Mouse (Mus musculus) erythroid progenitor cell, adult 5-6 weeks (primary cell): ENCODE data around the gene Kmt5a. TPM values are rescaled to one million over a fixed set of nuclear protein-coding genes. Genes with fewer than 3 reads are reported as not detected.
"Not testable (repeated sequence)": the region's sequence is repeated elsewhere in the genome, so short reads cannot be mapped to it uniquely, and the experiment has no call there.

ENCODE experiments used
- ATAC-seq: replicated peaks from 2 replicates; pipeline ENCODE4 v1.8.0; 2016; ENCODE audit warnings: moderate number of reproducible peaks, mild to moderate bottlenecking, moderate TSS enrichment, inconsistent platforms; ENCODE audit not compliant: poor library complexity, low FRiP score, severe bottlenecking
- total RNA-seq, 2 experiments: library from RNA; stranded (forward) in 1 of 2; stranded (reverse) in 1 of 2; fragments of 150-400 nt in 1 of 2; fragments of 186-747, 209-891 nt in 1 of 2; gene quantifications; 2 replicates each; pipeline versions ENCODE4 v1.2.3 to v1.2.4; 2015 to 2017; ENCODE audit warnings: low replicate concordance in 2 of 2

Gene Kmt5a
- total RNA-seq, 2 experiments from 2014 or later: 307 to 488 TPM

DNA sequence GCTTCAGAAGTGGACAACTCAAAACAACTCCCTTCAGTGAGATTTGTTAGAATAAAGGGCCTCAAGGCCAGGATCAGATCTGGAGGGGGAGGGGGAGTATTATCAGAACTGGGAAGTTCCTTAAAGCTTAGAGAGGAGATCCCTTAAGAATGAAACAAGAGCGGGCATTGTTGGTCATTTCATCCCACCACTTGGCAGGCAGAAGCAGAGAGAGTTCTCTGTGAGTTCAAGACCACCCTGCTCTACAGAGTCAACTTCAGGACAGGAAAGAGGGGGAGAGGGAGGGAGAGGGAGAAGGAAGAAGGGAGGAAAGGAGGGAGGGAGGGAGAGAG, 39.1 kb downstream of the Kmt5a start:
- ATAC-seq: no peak

GRCm38 (mm10) chr5:124480119-124480518, 40.4 kb downstream of the Kmt5a start:
- ATAC-seq: no peak

GRCm38 (mm10) chr5:124481714-124482113, 42.0 kb downstream of the Kmt5a start:
- no peak for ATAC-seq

DNA sequence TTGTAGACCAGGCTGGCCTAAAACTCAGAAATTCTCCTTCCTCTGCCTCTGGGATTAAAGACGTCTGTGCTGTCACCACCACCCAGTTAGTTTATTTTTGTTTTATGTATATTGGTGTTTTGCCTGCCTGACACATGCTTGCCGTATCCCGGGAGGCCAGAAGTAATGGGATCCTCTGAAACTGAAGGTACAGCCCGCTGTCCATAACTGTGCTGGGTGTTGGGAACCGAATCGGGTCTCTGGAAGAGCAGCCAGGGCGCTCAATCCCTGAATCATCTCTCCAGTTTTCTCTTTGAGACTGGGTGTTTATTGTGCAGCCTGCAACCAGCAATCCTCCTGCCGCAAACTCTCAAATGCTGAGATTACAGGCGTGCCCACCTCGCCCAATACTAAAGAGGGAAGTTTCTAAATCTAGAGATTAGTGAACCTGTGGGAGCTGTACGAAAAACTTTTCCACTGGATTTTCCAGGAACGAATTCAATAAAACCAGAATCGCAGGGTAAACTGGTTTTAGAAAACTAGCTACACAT, 42.8 kb downstream of the Kmt5a start:
- no peak for ATAC-seq

DNA sequence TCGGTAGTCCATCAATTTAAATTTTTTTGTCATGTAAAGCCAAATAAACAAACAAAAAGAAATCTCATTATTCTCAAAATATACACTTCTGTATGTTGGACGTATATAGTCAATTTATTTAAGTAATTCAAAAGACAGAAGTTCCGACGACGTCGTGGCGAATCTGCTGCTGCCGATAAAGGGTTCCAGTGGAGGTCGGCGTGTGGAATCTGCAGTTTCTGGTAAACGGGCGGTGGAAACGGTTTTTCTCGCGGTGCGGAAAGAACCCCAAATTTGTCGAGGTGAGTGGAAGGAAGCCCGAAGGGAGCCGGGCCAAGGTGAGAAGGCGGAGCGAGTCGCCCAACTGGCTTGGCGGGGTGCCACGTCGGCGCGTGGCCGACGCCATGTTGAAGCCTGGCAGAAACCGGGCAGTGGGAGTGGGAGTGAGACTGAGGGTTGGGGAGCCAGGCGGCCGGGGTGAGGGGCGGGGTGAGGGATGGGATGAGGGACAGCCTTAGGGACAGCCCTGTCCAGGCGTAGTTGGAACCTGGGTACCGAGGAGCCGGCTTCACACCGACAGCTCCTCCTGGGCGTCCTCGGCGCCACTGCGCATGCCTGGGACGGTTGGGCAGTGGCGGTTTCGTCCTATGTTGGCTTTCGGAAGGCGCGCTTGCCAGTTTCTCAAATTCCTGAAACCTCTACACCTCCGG, 43.4 kb downstream of the Kmt5a start, which contains the start of gene Snrnp35:
Gene Snrnp35 (plus strand): TSS at position 169 of the 689 bp plus-strand sequence.
- peak; percentile 89 for ATAC-seq

DNA sequence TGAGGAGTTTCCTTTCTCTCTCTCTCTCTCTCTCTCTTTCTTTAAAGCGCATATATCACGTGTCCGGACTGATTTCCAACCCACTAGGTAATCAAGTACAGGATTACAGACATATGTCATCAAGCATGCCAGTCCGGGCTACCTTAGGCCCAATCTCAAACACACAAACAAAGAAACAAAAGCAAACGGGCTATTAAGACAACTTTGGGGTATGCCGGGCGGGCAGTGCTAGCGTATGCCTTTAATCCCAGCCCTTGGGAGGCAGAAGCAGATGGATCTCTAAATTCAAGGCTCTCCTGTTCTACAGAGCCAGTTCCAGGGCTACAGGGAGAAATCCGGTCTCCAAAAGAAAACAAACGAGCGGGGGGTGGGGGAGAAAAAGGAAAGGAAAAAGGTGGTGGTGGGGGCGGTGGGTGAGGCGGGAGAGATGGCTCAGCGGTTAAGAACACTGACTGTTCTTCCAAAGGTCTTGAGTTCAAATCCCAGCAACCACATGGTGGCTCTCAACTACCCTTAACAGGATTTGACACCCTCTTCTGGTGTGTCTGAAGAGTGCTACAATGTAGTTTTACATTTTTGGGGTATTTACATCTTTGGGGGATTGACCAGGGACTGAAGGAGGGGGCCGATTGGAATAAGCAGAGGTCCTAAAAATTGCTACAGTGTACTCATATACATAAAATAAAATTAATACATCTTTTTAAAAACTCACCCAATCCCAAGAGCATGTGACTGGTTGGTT, 44.1 kb downstream of the Kmt5a start:
- peak; percentile 54 for ATAC-seq

DNA sequence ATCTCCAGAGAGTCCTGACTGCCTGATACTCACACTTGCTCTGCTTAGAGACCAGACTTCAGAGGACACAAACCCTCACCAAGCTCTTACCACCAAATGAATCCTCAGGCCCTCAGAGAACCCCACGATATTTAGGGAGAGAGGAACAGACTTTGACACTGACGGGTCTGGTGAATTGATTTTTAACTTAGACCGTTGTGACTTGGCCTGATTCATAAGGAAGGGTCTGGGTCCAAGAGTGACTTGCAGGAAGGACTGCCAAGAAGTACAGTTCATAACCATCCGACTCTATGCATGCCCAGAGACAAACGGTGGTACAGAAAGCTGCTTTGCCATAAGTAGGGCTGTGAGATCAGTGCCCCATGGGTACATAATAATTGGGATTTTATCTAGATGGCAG, 45.9 kb downstream of the Kmt5a start:
- ATAC-seq: no peak

DNA sequence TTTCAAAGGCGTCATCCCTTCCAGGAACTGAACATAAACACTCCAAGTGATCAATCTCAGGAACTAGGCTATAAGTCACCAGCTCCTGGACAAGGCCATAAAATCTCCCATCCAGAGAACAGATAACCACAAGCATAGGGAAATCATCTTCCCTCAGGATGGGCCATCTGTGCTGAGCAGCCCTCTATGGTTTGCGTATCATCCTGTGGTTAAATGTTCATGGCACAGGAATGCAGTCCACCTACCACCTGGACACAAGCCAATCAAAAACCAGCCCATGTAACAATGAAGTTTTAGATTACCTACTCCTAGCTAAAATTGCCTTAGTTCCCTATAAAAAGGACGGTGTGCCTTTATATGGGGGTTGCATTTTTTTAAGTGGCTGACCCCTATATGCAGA, 49.2 kb downstream of the Kmt5a start:
- ATAC-seq: no peak

DNA sequence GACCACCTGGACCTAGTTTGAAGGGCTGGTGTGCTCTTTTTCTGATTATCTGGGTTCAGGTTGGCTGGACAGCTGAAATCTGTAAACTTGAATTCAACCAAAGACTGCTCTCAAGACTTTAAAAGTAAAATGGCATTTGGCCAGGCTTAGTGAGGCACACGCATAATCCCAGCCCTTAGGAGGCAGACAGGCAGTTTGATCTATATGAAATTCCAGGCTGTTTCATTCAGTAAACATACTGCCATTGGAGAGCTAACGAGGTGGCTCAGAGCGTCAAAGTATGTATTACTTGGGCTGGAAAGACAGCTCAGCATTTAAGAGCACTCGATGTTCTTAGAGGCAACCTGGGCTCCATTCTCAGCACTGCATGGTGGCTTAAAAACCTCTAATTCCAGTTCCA, 52.0 kb downstream of the Kmt5a start:
- ATAC-seq: no peak

DNA sequence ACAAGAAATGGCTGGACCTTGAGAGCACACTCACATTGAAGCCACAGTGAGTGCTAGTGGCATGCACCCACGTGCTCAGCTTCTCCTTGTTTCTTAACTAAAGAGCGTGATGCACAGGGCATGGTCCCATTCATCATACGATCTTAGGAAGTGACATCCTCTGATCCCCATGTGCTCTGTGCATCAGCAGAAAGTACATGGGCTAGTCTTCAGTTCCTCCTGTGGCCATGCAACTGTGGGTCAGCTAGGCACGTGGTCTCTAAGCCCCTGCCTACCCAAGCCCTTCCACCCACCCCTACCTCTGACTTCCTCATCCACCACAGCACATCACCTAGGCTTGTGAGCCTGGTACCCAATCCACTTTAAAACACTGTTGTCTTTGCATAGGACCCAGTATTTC, 52.9 kb downstream of the Kmt5a start:
- no peak for ATAC-seq

- ATAC-seq: no peak
These were observed 53.7 kb downstream of the Kmt5a start for GRCm38 (mm10) chr5:124493455-124493854.

DNA sequence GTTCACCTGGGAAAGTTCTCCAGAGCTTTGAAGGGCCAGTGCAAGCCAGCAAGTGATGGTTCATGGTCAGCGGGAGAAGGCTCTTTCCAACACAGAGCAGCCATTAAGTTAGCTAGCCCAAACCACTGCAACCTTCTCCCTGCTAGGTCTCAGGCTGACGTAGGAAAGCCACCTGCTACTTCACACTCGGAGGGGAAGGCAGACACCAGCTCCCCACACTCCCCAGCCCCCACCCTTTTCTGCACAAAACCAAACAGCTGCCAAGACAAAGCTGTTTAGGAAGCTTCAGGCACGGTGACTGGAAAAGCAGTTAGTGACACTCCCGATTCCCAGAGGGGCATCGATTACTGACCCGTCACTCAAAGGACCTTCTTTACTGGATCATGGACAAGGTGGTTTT, 55.8 kb downstream of the Kmt5a start:
- ATAC-seq: no peak

- peak; percentile 79 for ATAC-seq
These were observed 57.1 kb downstream of the Kmt5a start for GRCm38 (mm10) chr5:124496614-124497514.

GRCm38 (mm10) chr5:124498221-124498876, 58.6 kb downstream of the Kmt5a start:
- peak; percentile 55 for ATAC-seq

DNA sequence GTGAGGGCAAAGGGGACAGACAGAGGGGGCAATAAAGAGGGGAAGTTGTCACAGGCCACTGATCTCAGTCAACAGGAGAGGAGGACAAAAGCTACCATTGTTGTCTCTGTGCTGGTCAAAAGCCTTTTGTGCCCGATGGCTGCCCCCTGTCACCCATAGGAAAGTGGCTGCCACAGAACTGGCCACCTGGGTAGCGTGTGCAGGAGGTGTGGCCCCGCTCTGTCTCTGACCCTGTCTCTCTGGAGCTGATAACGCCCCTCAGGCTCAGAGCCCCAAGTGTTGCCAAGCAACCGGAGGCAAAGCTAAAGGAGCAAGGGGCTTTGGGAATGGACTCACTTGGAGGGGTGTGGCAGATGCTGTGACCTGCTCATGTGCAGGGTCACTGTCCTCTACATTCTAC, 59.3 kb downstream of the Kmt5a start:
- ATAC-seq: peak; percentile 53

DNA sequence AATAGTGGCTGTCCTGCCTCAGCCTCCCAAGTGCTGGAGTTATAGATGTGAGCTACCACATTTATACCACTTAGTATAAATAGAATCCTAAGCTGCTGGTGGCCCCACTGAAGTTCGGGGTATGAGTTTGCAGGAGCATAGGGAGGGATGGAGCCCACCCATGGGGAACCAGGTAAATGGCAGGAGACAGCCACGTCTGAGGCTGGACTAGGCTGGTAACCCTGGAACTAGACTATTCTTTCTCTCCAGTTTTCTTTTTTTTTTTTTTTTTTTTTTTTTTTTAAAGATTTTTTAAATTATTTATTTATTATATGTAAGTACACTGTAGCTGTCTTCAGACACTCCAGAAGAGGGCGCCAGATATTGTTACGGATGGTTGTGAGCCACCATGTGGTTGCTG, 60.3 kb downstream of the Kmt5a start:
- ATAC-seq: not testable (repeated sequence)

DNA sequence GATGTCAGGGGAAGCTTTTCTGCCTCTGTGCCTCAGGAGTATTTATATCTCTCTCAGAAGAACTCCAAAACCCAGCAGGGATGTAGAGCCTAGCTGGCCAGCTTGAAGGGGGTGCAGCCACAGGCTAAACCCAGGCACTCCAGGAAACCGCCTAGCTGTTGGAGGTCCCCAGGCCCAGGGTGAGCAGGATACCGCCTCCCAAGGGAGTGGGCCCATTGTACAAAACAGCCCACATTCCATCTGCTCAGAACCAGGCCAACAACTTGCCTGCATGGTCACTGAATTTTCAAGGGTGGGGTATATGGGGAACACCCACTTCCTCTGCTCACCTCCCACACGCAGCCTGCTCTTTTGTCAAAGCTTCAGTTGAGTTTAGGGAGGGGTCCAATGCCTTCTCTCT, 60.8 kb downstream of the Kmt5a start:
- ATAC-seq: no peak

DNA sequence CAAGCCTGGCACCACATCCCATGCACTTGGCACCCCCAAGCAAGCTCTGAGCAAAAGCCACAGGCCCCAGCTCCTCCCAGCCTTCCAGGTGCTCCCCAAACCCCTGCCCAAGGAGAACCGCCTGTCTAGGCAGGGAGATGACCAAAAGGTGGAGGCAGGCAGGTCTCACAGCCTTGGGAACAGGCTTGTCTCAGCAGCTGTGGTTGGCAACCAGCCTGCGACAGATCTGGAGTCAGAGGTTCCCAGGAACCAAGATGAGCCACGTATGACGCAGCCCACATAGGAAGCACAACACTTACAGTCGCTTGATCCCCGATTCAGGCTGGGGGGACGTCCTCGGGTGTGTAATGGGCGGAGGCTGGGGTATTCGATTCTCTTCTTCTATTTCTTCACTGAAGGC, 61.8 kb downstream of the Kmt5a start:
- ATAC-seq: no peak

DNA sequence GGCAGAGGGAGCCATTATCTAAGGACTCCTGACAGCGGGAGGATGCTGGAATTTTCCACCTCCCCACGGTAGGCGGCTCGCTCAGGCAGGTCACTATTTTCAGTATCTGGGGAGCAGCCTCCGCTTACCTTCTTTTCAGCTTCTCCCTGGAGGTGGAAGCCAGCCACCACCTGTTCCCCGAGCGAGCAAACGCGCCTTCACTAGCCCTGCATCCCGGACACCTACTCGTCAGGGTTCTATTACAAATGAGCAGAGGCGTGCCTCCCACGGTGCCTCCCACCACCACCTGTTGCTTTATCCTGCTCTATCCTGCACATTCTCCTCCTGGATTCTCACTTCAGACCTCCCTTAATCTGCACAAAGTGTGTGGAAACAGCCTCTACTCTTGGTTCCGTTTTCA, 64.0 kb downstream of the Kmt5a start:
- no peak for ATAC-seq

DNA sequence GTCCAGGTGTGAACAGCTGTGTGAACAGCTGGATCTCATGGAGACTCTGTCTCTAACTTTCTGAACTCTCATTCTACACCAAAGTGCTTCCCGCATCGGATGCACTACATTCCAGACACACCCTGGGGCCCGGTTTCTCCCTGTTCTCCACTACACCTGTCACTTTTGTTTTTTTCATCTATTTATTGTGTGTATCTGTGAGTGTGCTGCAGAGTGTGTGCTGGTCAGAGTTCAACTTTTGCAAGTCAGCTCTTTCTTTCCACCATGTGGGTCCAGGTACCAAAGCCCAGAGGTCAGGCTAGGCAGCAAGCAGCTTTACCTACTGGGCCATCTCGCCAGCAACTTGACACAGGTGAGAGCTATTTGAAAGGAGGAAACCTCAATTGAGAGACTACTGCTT, 65.5 kb downstream of the Kmt5a start:
- no peak for ATAC-seq
